Mouse (Mus musculus) thymus, postnatal 4 days (tissue): ENCODE measurements around the gene Cog7.

ENCODE experiments used
- DNase-seq: peaks from one replicate; pipeline ENCODE4 v3.0.0; 2021

Gene Cog7

GRCm38 (mm10) chr7:121981307-121981871 lies at the start of gene Cog7:
Gene Cog7 (minus strand): TSS chr7:121981711.
- peak; percentile 97 for DNase-seq

- DNase-seq = no peak
Measured at GRCm38 (mm10) chr7:122022131-122022530, 40.6 kb upstream of the Cog7 start.

GRCm38 (mm10) chr7:122020667-122021354 lies 39.3 kb upstream of the Cog7 start, which contains the start of gene Gga2:
Gene Gga2 (minus strand): TSS chr7:122021222.
- peak; percentile 91 for DNase-seq

GRCm38 (mm10) chr7:122020273-122020666 lies 38.8 kb upstream of the Cog7 start:
- no peak for DNase-seq

- no peak for DNase-seq
Measured at GRCm38 (mm10) chr7:122018978-122019377, 37.5 kb upstream of the Cog7 start.

GRCm38 (mm10) chr7:122018247-122018646 lies 36.7 kb upstream of the Cog7 start:
- no peak for DNase-seq

GRCm38 (mm10) chr7:122015734-122016133 lies 34.2 kb upstream of the Cog7 start:
- no peak for DNase-seq

GRCm38 (mm10) chr7:122015105-122015504 lies 33.6 kb upstream of the Cog7 start:
- DNase-seq = no peak

- DNase-seq = no peak
Measured at GRCm38 (mm10) chr7:122012949-122013348, 31.4 kb upstream of the Cog7 start.

- no peak for DNase-seq
Measured at GRCm38 (mm10) chr7:122012370-122012769, 30.9 kb upstream of the Cog7 start.

- DNase-seq = no peak
Measured at GRCm38 (mm10) chr7:122000396-122000795, 18.9 kb upstream of the Cog7 start.

GRCm38 (mm10) chr7:121995961-121996360 lies 14.4 kb upstream of the Cog7 start:
- DNase-seq = no peak

GRCm38 (mm10) chr7:121975031-121975430 lies 6.5 kb downstream of the Cog7 start:
- DNase-seq = peak; percentile 87

- DNase-seq = no peak
Measured at GRCm38 (mm10) chr7:121971698-121972097, 9.8 kb downstream of the Cog7 start.

- DNase-seq = no peak
Measured at GRCm38 (mm10) chr7:121970250-121970649, 11.3 kb downstream of the Cog7 start.

- DNase-seq = peak; percentile 63
Measured at GRCm38 (mm10) chr7:121968816-121969215, 12.7 kb downstream of the Cog7 start.

GRCm38 (mm10) chr7:121968242-121968641 lies 13.3 kb downstream of the Cog7 start:
- no peak for DNase-seq

- no peak for DNase-seq
Measured at GRCm38 (mm10) chr7:121966169-121966568, 15.3 kb downstream of the Cog7 start.

- peak; percentile 37 for DNase-seq
Measured at GRCm38 (mm10) chr7:121963883-121964398, 17.6 kb downstream of the Cog7 start.

- no peak for DNase-seq
Measured at GRCm38 (mm10) chr7:121962571-121962959, 18.9 kb downstream of the Cog7 start.

- DNase-seq = no peak
Measured at GRCm38 (mm10) chr7:121961913-121962570, 19.5 kb downstream of the Cog7 start.

GRCm38 (mm10) chr7:121955802-121956201 lies 25.7 kb downstream of the Cog7 start:
- no peak for DNase-seq

- no peak for DNase-seq
Measured at GRCm38 (mm10) chr7:121954891-121955669, 26.4 kb downstream of the Cog7 start.
